Comparison of ENCODE assay signal across 13 mouse cellular contexts in genomic region chr2:34560146-34560545, GRCm38 (mm10).
"Had no signal": no experiment of that assay in that cellular context is flagged by ENCODE, and none has a peak within 500 bp of the region (broad histone marks: within the 10 kb centered on the region; RNA-seq: fewer than 3 reads in every experiment).

No protein-coding gene starts in this region.

- DNase-seq: lung, adult 18-20 months; lung, embryonic 14.5 days; lung, postnatal 10 days; lung, postnatal 4 days; midbrain, embryonic 14.5 days; retina, postnatal 1 day; right cerebral cortex, adult 18-20 months; right cerebral cortex, postnatal 25 days; right cerebral cortex, postnatal 4 days; spleen, adult 18-20 months; thymus, adult 18-20 months; thymus, postnatal 14 days; thymus, postnatal 36 days had no signal
